Mouse (Mus musculus) spleen, adult 18-20 months (tissue): ENCODE results near the gene Sh3pxd2a.

Source experiments
- DNase-seq, 2 experiments: peaks; one replicate each; pipeline ENCODE4 v3.0.0; 2022; ENCODE audit warnings: mixed read lengths in 2 of 2

Gene Sh3pxd2a

DNA sequence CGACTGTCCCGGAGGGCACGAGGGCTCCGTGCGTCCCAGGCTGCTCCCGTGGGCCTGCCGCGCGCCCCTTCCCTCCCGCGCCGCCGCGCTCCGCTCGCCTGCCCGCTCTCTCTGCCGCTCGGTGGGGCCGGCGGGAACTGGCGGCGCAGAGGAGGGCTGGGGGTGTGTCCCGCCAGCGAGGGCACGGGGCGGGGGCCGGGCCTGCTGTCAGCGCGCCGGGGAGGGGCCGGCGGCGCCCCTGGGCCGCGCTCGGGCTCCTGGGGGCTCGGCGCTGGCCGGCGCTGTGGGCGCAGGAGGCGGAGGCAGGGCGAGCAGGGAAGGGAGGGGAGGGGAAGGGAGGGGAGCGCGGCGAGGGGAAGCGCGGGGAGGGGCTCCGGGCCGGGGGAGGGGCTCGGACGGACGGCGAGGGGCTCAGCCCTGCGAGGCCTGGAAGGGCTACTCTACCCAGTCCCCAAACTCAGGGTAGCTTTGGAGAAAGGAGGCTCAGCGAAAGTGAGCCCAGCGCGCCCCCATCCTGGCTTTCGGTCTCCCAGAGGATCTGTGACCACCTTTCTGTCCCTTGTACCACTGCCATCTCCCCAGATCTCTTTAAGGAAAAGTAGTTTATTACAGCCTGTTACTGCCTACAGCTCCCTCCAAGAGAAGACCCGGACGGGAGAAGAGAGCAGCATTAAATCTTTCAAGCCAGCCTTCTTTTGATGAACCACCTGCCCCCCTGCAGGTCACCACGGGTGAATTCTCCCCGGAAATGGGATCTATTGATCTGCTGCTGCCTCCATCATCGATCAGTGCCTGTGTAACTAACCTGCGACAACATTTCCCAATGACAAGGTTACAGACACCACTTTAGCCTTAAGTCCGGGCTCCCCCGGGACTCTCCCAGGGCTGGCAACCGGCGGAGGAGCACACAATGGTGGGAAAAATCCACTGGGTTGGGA, at the start of gene Sh3pxd2a:
Gene Sh3pxd2a, minus strand, starts transcription at position 98 of the 938 bp plus-strand sequence.
- peak; percentile 14 to 60 for DNase-seq

DNA sequence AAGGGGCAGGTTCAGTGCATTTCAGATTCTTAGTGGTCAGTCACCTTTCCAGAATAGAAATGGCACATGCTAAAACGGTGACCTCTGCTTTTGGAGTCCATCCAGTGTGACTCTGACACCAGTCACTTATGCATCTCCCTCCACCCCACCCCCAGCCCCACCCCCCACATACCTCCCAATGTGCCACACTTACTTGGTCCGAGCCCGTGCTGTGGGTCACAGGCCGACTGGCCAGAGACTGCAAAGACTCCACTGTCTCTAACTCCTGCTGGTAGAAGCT, 49.4 kb upstream of the Sh3pxd2a start:
- DNase-seq: no peak

GRCm38 (mm10) chr19:47512794-47513617, 48.8 kb upstream of the Sh3pxd2a start:
- no peak for DNase-seq

DNA sequence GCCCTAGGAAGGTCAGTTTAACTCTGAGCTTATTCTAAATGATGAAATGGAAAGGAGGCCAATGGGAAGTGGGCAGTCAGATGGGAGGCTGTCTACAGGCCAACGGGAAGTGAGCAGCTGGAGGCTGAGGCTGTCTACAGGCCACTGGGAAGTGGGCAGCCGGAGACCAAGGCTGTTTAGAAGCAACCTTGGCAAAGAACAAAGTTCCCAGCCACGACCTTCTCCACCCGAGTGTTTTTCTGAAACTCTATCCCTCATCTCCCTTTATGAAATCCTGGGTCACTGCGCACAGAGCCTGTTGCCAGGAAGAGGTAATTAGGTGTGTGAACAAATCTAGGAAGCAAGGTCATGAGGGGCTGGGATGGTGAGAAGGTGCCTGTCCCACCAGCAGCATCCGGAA, 47.8 kb upstream of the Sh3pxd2a start:
- DNase-seq: no peak

DNA sequence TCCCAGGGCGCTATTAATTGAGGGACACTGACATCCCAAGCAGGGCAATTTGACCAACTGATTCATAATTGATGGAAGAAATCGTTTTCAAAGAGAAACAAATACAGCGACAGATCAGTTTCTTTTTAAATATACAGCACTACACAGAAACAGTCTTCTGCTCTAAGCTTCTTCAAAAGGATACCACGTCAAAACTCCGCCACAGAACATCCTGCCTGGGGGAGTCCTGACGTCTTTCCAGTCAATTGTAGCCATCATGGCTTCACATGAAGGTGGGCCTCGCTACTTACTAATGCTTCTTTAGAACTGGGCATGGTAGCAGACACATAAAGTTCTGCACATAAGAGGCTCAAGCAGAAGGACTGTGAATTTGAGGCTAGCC, 47.1 kb upstream of the Sh3pxd2a start:
- DNase-seq: no peak

DNA sequence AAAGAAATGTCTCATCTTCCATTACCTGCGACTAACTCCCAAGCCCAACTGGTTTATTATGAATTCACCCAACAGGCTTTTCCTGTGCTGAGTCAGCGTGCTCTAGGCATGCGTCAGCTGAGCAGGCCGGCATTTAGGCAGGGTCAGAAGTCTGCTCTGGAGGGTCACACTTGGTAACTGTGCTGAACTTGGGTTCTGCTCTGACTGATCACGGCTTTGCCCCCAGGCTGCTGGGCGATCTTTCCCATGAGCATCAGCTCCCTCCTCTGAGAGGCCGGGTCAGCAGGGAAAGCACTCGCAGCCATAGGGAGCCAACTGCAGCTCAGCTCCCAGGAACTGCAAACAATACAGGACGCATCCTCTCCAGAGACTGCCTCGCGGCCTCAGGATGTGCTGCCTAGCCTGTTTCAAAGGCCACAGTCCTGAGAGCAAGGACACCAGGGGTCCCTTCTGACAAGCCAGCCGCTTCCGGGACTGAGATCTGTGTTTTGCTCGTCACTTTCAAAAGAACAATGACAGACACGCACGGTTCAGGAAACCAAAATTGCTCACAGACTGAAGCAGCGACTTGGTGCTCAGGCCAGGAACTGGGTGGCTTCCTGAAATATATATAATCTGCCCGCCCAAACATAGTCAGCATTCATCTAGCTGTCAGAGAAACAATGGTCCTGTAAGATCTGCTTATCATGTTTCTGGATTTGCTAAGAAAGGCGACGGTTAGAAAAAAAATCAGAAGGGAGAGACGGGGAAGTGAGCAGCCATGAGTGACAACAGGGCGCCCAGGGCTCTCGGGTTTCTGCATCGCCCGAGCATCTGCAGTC, 46.5 kb upstream of the Sh3pxd2a start:
- DNase-seq: peak in 1 of 2 experiments; percentile 23

DNA sequence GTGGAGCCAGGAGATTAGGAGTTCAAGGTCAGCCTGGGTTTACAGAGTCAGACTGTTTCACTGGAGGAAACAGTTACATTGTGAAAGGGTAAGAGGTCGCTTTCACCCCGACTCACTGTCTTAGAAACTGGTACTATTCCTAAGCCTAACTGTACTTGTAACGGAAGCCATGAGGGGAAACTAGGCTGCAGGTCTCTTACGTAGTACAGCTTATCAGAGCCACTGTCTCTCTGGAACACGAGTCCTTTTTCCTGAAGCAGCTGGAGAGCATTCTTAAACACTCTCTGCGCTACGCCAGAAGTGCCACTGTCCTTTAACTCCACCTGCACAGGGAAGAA, 45.9 kb upstream of the Sh3pxd2a start:
- DNase-seq: no peak

- no peak for DNase-seq
These were observed 44.6 kb upstream of the Sh3pxd2a start for GRCm38 (mm10) chr19:47508771-47509281.

- DNase-seq: no peak
These were observed 44.0 kb upstream of the Sh3pxd2a start for GRCm38 (mm10) chr19:47508191-47508590.

DNA sequence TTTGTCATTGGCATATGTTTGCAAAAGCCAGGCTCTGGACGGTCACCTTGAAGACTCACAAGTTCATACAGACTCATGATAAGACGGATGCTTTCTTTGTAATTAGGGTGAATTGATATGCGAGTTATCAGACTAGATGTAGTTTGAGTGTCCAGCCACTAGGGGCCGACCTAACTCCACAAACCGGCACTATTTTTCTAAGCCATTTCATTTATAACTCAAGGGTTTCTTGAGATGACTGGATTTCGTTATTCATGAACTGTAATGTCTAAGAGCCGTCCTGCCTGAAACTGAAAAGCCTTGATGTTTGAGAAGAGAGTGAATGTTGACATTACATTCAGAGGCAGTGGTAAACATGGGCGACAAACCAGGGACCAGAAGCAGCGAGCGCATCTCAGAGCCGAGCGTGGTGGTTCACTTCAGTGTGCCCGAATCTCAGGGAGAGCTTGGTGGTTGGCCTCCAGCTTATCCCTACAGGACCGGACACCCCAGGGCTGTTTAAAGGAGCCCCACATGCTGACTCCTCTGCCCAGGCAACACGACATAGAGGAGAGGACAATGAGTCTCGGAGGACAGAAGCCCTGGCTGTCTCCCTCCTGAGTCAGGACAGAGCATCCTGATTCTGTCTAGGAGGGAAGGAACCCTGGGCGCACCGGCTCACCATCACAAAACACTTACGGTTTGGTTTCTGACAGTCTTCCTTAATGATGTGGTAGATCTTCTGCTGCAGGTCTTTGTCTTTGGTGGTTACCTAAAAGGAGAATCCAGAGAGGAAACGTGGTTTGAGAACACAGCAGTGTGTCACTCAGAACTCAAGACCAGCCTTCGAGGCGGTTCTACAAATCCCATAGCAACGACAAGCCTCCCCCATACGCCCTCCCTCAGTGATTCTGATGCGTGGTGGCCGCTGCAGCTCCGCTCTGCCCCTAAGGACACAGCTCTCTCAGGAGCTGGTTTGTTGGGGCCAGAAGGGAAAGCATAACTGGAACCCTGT, 43.2 kb upstream of the Sh3pxd2a start:
- peak; percentile 25 to 71 for DNase-seq

DNA sequence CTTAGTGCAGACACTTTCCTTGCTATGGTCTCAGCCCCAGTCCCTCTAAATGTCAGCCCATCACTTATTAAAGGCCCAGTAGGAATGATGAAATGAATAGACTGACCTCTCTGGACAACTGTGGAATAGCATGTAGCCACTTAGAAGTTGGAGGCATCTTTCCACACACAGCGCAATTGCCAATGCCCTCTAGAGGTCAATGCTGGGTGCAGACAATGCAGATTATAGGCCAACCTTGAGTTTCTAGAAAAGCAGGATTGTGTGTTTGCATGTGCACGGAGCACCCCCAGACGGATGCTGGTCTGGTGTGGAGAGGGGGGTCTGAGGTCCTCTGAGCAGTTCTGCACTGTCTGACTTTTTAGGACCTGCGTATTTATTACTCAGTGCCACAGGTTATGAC, 39.4 kb upstream of the Sh3pxd2a start:
- DNase-seq: no peak

- no peak for DNase-seq
These were observed 38.4 kb upstream of the Sh3pxd2a start for GRCm38 (mm10) chr19:47502563-47502962.

GRCm38 (mm10) chr19:47500389-47501011, 36.3 kb upstream of the Sh3pxd2a start:
- no peak for DNase-seq

- DNase-seq: no peak
These were observed 35.6 kb upstream of the Sh3pxd2a start for GRCm38 (mm10) chr19:47499841-47500240.

- DNase-seq: no peak
These were observed 34.7 kb upstream of the Sh3pxd2a start for GRCm38 (mm10) chr19:47498942-47499341.

GRCm38 (mm10) chr19:47497736-47498135, 33.5 kb upstream of the Sh3pxd2a start:
- no peak for DNase-seq

DNA sequence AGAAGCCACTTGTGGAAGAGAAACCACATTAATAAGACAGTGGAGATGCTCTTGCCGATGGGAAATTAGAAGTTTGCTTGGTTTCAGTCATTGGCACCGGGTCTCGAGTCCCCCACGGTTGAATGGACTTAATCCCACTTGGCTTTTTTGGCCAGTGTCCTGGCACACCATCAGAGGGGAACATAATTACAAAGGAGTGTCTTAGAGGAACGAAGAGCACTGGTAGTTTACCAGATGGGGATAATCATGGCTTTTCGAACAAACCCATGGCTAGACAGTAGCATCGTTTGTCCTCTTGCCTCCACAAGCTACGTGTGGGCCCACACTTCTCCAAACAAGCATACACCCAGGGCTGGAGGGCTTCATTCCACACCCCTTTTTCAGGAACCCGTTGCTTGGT, 33.1 kb upstream of the Sh3pxd2a start:
- no peak for DNase-seq

DNA sequence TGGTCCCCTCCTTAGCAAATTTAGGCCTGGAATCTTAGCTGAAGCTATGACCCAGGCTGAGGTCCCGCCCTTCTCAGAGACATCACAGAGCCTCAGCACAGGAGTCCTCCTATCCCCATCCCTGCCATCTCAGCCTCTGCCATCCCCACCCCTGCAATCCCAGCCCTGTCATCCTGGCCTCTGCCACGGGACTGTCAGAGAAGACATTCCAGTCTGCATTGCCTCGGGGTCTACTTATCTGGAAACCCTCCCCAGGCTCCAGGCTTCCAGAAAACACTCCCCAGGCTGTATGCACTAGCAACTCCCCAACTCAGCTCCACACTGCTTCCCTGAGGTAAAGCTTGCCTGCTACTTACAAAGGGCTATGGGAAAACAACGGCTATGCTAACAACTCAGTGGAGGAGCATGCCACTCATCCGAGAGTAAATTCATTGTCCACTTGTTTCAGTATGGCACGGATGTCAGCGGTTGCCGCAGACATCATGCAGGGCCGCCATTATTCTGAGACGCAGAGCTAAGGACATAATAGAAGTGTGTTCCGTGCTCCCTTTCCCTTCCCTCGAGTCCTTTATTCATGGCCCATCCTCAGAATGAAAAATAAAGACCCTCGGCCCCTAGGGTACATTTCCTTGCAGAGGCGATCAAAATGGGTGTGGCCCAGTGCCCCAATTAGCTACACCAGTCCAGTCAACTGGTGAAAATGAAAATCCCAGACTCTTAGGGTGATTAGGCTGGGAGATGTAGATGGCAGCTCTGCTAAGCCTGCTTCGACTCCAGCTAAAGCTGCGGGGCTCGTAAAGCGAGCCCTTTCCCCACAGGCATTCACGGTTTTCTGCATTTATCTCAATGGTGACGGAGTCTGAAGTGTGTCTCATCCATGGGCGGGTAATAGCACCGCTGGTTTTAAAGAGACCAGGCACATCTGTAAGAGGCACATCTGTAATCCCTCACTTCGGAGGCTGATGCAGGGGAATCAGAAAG, 29.1 kb upstream of the Sh3pxd2a start:
- no peak for DNase-seq

- DNase-seq: no peak
These were observed 28.2 kb upstream of the Sh3pxd2a start for GRCm38 (mm10) chr19:47492422-47492821.

GRCm38 (mm10) chr19:47491853-47492252, 27.7 kb upstream of the Sh3pxd2a start:
- no peak for DNase-seq
